ENCODE assay signal across 16 mouse cellular contexts in genomic region chr19:25122417-25122816, GRCm38 (mm10).
DNase-seq lines count a peak whose midpoint lies in the region; ATAC-seq lines count a peak whose summit lies in the region.
"Had no signal": no experiment of that assay in that cellular context is flagged by ENCODE, and none has a peak within 500 bp of the region (broad histone marks: within the 10 kb centered on the region; RNA-seq: fewer than 3 reads in every experiment).

No protein-coding gene starts in this region.

- H3K27ac ChIP-seq in forebrain, embryonic 16.5 days (ENCODE audit: low read length), result no peak overlapping the region
- H3K27ac ChIP-seq in forebrain, embryonic 10.5 days, result no peak overlapping the region
- H3K27ac ChIP-seq in heart, embryonic 15.5 days, result no peak overlapping the region
- H3K27ac ChIP-seq: embryonic facial prominence, embryonic 12.5 days; hindbrain, postnatal 0 days; liver, embryonic 12.5 days; lung, embryonic 15.5 days had no signal

- H3K4me1 ChIP-seq in forebrain, embryonic 16.5 days (replicated peaks; ENCODE audit: control insufficient read depth, insufficient read depth, low read length), result no peaks in the 10 kb centered on the region
- no peaks in the 10 kb centered on the region for H3K4me1 ChIP-seq in forebrain, embryonic 10.5 days
- peaks cover 13% of the 10 kb centered on the region for H3K4me1 ChIP-seq in heart, embryonic 15.5 days (replicated peaks)
- H3K4me1 ChIP-seq: embryonic facial prominence, embryonic 12.5 days; lung, embryonic 15.5 days had no signal

- peak; percentile 77; the same call in 1 of the 2 replicates for ATAC-seq in forebrain, embryonic 16.5 days
- ATAC-seq in heart, embryonic 15.5 days (replicated peaks; ENCODE audit: insufficient number of reproducible peaks, insufficient read depth, low FRiP score, low read depth), result no peak
- ATAC-seq: hindbrain, postnatal 0 days; liver, embryonic 12.5 days; midbrain, embryonic 16.5 days had no signal

- 65% methylated on average over 8 of the region's 8 CpGs for WGBS in forebrain, embryonic 16.5 days
- WGBS in forebrain, embryonic 10.5 days, result 81% methylated on average over 8 of the region's 8 CpGs
- 20% methylated on average over 8 of the region's 8 CpGs for WGBS in heart, embryonic 15.5 days

- no peak for DNase-seq in forebrain, embryonic 10.5 days (ENCODE audit: extremely low spot score, low spot score)
- no peak for DNase-seq in heart, postnatal 4 days
- DNase-seq in right cerebral cortex, adult 18-20 months, result peak; percentile 20
- DNase-seq in right cerebral cortex, postnatal 4 days, result no peak
- DNase-seq in telencephalon, adult 2 months (ENCODE audit: low read depth, low spot score), result peak; percentile 27
- DNase-seq in kidney, adult 9 months, result no peak
- DNase-seq: cerebellum, adult 11-12 months; gastrocnemius, postnatal 14 days; kidney, adult 18-20 months had no signal

- H3K4me2 ChIP-seq in forebrain, embryonic 16.5 days (ENCODE audit: low read length), result no peak overlapping the region
- peak overlapping the region; percentile 26 for H3K4me2 ChIP-seq in heart, embryonic 15.5 days
- H3K4me2 ChIP-seq: embryonic facial prominence, embryonic 12.5 days; liver, embryonic 12.5 days; lung, embryonic 15.5 days had no signal

- no peaks in the 10 kb centered on the region for H3K27me3 ChIP-seq in forebrain, embryonic 16.5 days (replicated peaks; ENCODE audit: control insufficient read depth, insufficient read depth, low read length)
- no peaks in the 10 kb centered on the region for H3K27me3 ChIP-seq in forebrain, embryonic 10.5 days (ENCODE audit: poor library complexity, severe bottlenecking)
- no peaks in the 10 kb centered on the region for H3K27me3 ChIP-seq in heart, embryonic 15.5 days
- H3K27me3 ChIP-seq: embryonic facial prominence, embryonic 12.5 days; liver, embryonic 12.5 days; lung, embryonic 15.5 days had no signal

- no peaks in the 10 kb centered on the region for H3K9me3 ChIP-seq in forebrain, embryonic 16.5 days (ENCODE audit: control insufficient read depth, low read length)
- no peaks in the 10 kb centered on the region for H3K9me3 ChIP-seq in forebrain, embryonic 10.5 days
- no peaks in the 10 kb centered on the region for H3K9me3 ChIP-seq in heart, embryonic 15.5 days (replicated peaks)
- H3K9me3 ChIP-seq: embryonic facial prominence, embryonic 12.5 days; liver, embryonic 12.5 days; lung, embryonic 15.5 days had no signal

- H3K4me3 ChIP-seq in forebrain, embryonic 16.5 days (replicated peaks; ENCODE audit: low read length), result no peak overlapping the region
- no peak overlapping the region for H3K4me3 ChIP-seq in forebrain, embryonic 10.5 days
- no peak overlapping the region for H3K4me3 ChIP-seq in heart, embryonic 15.5 days
- H3K4me3 ChIP-seq: embryonic facial prominence, embryonic 12.5 days; liver, embryonic 12.5 days; lung, embryonic 15.5 days had no signal

- H3K36me3 ChIP-seq in forebrain, embryonic 16.5 days (ENCODE audit: control insufficient read depth, insufficient read depth), result no peaks in the 10 kb centered on the region
- H3K36me3 ChIP-seq in forebrain, embryonic 10.5 days (replicated peaks), result no peaks in the 10 kb centered on the region
- no peaks in the 10 kb centered on the region for H3K36me3 ChIP-seq in heart, embryonic 15.5 days
- H3K36me3 ChIP-seq: embryonic facial prominence, embryonic 12.5 days; lung, embryonic 15.5 days had no signal

- H3K9ac ChIP-seq in forebrain, embryonic 16.5 days (replicated peaks; ENCODE audit: low read depth, low read length), result no peak overlapping the region
- 0 out of 2 replicates have a peak overlapping the region, but pooled peaks have one; percentile 7 for H3K9ac ChIP-seq in heart, embryonic 15.5 days
- H3K9ac ChIP-seq: embryonic facial prominence, embryonic 12.5 days; liver, embryonic 12.5 days; lung, embryonic 15.5 days had no signal

Comparison
In these comparisons a context has a peak if more than half of its experiments do, and no peak if none do; other contexts are left out.
1. DNase-seq: peak in right cerebral cortex, adult 18-20 months (single experiment) and telencephalon, adult 2 months (single experiment); none in forebrain, embryonic 10.5 days (single experiment), heart, postnatal 4 days (single experiment), right cerebral cortex, postnatal 4 days (single experiment) and kidney, adult 9 months (single experiment).